Mouse (Mus musculus): ENCODE data around the gene Asb18. TPM values are rescaled to one million over a fixed set of nuclear protein-coding genes. Genes with fewer than 3 reads are reported as not detected.

Gene Asb18
- polyA plus RNA-seq, 1 experiment from 2014 or later: 0.22 TPM

DNA sequence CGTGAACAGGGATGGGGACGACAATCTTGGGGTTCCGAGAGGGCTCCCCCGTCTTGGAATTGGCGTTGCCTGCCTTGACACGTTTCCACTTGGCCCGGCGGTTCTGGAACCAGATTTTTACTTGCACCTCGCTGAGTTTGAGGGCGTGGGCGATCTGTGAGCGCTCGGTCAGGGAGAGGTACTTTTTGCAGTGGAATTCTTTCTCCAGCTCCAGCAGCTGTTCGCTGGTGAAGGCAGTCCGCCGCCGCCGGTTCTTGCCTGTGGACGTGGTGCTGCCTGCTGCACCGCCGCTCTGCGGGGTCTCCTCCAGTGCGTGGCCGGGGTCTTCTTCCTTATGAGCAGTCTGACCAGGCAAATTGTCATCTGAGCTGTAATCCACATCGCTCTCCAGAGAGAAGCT, 85.8 kb downstream of the Asb18 start:
- Histone ChIP-seq H3K36me3 (no peaks in the 10 kb centered on the region), H3K4me1 (replicated peaks) (peaks cover 98% of the 10 kb centered on the region), H3K4me3 (peak overlapping the region; percentile 77), H3K27me3 (ENCODE audit: insufficient read depth, poor library complexity, severe bottlenecking) (peaks cover 99% of the 10 kb centered on the region), H3K9me3 (no peaks in the 10 kb centered on the region), H3K27ac (peak overlapping the region; percentile 92)
- peak; percentile 63 for DNase-seq (ENCODE audit: low spot score)
- WGBS: 5% methylated on average over 25 of the region's 25 CpGs

DNA sequence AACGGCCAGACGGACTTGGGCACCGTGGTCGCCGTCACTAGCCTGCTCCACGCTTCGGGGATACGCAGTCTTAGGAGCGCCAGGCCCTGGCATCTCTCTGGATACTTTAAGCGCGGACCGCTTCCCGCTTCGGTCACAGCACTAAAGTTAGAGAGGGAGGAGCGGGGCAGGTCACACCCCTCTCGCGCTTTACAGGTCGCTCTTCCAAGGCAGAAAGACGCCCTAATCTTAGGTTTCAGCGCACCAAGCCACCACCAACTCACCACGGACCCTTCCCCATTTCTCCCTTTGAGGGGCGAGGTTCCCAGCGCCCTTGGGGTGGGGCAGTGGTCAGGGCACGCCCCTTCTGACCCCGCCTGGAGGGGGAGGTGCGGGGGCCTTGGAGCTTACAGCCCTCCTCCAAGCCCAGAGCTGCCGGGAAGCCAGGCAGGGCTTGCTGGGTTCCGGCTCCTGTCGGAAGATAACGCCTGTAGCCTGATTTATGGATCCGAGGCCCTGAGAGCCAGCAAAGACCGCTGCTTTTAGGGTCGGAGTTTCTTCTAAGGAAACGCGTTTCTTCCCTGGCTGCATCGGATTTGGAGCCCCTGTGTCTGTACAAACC, 87.3 kb downstream of the Asb18 start:
- H3K9me3 ChIP-seq: no peaks in the 10 kb centered on the region
- H3K27ac ChIP-seq: peak overlapping the region; percentile 71
- peaks cover 100% of the 10 kb centered on the region for H3K27me3 ChIP-seq (ENCODE audit: insufficient read depth, poor library complexity, severe bottlenecking)
- 1% methylated on average over 36 of the region's 36 CpGs for WGBS
- no peaks in the 10 kb centered on the region for H3K36me3 ChIP-seq
- H3K4me1 ChIP-seq (replicated peaks): peaks cover 98% of the 10 kb centered on the region
- peak; percentile 59 for DNase-seq (ENCODE audit: low spot score)
- H3K4me3 ChIP-seq: peak overlapping the region; percentile 77

DNA sequence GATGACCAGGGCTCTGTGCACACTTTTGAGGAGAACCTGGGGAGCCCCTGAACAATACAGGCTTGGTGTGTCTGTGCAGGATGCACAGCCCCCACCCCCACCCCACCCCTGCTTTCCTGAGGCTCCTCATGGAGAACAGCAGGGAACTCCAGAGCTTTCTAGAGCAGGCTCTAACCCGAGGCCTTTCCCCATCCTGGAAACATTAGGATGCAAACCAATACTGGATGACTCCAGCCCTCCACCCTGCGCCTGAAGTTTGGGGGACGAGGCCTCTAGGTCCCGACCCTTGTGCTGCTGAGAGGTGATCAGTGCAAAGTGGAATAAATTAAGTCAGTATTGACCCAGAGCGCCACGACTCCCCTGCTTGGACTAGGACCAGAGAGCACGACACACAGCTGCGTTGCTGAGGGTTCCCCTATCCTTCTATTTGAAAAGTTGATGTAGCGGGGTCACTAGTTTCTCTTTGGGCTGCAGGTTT, 87.8 kb downstream of the Asb18 start:
- peak overlapping the region; percentile 77 for H3K4me3 ChIP-seq
- H3K27me3 ChIP-seq (ENCODE audit: insufficient read depth, poor library complexity, severe bottlenecking): peaks cover 100% of the 10 kb centered on the region
- peak overlapping the region; percentile 71 for H3K27ac ChIP-seq
- 8% methylated on average over 9 of the region's 9 CpGs for WGBS
- no peak for DNase-seq (ENCODE audit: low spot score)
- no peaks in the 10 kb centered on the region for H3K9me3 ChIP-seq
- H3K36me3 ChIP-seq: no peaks in the 10 kb centered on the region
- peaks cover 98% of the 10 kb centered on the region for H3K4me1 ChIP-seq (replicated peaks)

DNA sequence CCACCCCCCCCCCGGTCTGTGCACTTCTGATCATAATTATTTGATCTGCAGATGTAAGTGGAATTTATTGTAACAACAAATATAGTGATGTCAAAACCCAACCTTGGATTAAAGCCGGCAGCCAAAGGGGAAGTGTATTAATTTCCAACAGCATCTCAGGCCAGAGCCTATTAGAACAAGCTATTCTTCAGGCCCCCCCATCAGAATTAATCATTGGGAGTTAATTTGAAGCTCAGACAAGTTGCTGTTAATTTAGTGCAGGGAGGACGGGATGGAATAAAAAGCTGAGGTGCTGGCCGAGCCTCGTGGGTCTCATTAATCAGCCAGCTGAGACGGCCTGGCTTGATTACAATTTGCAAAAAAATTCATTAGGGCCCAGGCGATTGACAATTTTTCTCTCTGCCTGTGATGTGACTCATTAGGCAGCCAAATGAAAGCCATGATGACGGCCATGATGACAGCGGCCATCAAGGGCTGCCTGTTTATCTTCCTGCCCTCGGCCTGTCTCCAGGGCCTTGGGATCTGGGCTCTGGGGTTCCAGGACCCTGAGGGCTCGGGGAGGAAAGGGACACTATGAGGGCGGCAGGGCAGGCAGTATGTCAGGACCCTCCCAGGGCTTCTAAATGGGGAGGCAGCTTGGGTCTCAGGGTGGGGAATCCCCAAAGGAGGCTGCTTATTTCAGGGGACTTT, 88.8 kb downstream of the Asb18 start:
- Histone ChIP-seq H3K27ac (no peak overlapping the region), H3K4me1 (replicated peaks) (peaks cover 93% of the 10 kb centered on the region), H3K36me3 (no peaks in the 10 kb centered on the region), H3K27me3 (ENCODE audit: insufficient read depth, poor library complexity, severe bottlenecking) (peaks cover 100% of the 10 kb centered on the region), H3K9me3 (no peaks in the 10 kb centered on the region), H3K4me3 (peak overlapping the region; percentile 77; the same call in 1 of the 2 replicates)
- no peak for DNase-seq (ENCODE audit: low spot score)
- WGBS: 19% methylated on average over 12 of the region's 12 CpGs

DNA sequence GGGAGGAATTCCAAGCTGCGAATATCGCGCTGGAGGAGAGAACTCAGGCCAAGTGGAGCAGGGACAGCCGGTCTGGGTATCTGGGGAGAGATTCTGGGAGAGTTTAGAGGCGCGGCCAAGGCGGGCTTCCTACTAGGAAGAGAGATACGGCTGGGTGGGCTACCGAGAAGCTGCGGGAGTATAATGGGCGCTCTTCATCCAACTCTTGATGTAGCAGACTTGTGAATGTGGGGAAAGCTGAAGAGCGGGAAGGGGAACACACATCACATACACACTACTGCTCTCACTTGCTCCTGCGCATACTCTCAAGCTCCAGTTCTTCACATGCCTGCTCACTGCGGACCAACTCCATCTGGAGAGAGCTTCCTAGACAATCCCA, 90.8 kb downstream of the Asb18 start:
- H3K27me3 ChIP-seq (ENCODE audit: insufficient read depth, poor library complexity, severe bottlenecking): peaks cover 100% of the 10 kb centered on the region
- H3K9me3 ChIP-seq: 0 out of 2 replicates have a peak, but pooled peaks cover 4% of the 10 kb centered on the region
- H3K4me3 ChIP-seq: peak overlapping the region; percentile 54
- H3K4me1 ChIP-seq (replicated peaks): peaks cover 73% of the 10 kb centered on the region
- no peak for DNase-seq (ENCODE audit: low spot score)
- WGBS: 10% methylated on average over 14 of the region's 14 CpGs
- H3K36me3 ChIP-seq: no peaks in the 10 kb centered on the region
- peak overlapping the region; percentile 85 for H3K27ac ChIP-seq

DNA sequence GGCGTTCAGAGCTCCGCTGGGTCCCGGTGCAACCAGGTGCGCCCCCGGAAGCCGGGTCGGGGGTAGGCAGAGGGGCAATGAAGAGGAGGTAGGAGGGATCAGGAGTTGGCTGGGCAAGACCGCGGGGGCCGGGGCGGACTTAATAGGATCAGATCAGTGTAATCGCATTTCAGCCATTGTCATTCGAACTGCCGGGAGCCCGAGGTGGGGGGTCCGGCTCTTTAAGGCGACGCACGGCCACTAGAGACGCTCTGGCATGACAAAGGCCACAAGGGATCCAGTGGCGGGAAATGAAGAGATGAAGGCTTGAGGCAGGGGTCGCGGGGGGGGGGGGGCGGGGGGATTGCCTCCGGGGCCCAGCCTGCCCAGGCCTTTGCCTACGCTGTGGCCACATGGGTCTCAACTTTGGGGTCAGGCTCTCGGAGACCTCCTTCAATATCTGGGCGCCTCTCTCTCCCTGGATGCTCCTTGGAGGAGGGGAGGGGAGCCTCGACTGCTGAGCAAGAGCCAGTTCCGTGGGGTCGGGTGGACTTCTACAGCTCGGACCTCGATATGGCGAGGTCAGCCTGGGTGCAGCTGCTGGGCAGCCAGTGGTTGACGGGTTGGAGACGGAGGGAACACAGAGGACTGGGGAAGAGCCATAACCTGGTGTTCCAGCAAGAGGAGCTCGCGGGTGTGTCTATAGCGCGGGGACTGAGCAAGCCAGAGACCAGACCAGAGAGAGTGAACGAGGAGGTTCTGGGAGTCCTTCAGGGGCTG, 91.4 kb downstream of the Asb18 start:
- peak overlapping the region; percentile 54 for H3K4me3 ChIP-seq
- 0 out of 2 replicates have a peak, but pooled peaks cover 4% of the 10 kb centered on the region for H3K9me3 ChIP-seq
- H3K36me3 ChIP-seq: no peaks in the 10 kb centered on the region
- peak overlapping the region; percentile 85 for H3K27ac ChIP-seq
- peak; percentile 70 for DNase-seq (ENCODE audit: low spot score)
- peaks cover 69% of the 10 kb centered on the region for H3K4me1 ChIP-seq (replicated peaks)
- under 1% methylated on average over 40 of the region's 41 CpGs for WGBS
- peaks cover 100% of the 10 kb centered on the region for H3K27me3 ChIP-seq (ENCODE audit: insufficient read depth, poor library complexity, severe bottlenecking)

DNA sequence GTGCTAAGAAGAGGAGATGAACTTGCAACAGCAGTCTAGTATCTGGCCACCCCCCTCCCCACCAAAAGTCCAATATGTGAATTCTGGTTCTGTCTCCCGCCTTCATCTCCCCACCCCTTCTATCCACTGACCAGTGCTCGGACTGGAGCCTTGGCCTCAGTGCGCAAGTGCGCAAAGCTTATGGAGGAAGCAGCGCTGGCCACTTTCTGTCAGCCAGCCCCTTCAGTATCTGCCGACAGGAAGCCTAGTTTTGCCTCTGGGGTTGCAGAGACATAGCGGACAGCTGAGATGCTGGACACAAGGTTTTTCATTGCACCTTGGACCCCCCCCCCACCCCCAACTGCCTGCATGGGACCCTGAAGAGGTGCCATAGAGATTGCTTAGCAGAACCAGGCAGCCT, 92.2 kb downstream of the Asb18 start:
- whole genome bisulfite sequencing: under 1% methylated on average over 7 of the region's 7 CpGs
- Histone ChIP-seq H3K36me3 (no peaks in the 10 kb centered on the region), H3K4me3 (peak overlapping the region; percentile 54), H3K27me3 (ENCODE audit: insufficient read depth, poor library complexity, severe bottlenecking) (peaks cover 100% of the 10 kb centered on the region), H3K9me3 (0 out of 2 replicates have a peak, but pooled peaks cover 4% of the 10 kb centered on the region), H3K27ac (peak overlapping the region; percentile 85), H3K4me1 (replicated peaks) (peaks cover 61% of the 10 kb centered on the region)
- DNase-seq (ENCODE audit: low spot score): peak; percentile 58

DNA sequence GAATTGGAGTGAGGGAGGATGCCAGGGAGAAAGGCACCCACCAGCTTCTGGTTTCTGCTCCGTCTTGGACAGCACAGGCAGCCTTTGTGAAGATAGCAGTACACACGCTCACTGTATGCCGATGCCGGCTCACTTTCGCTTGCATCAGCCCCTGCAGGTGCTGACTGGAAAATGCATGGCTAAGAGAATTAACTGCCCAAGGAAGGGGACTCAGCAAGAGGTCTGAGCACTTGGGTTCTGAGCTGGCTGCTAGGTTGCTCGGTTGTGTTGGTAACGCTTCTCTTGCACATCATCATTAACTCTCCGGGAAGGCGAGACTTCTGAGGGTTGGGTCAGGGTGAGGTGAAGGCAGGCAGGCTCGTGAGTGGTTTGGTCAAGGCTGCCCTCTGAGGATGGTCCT, 92.7 kb downstream of the Asb18 start:
- Histone ChIP-seq H3K4me1 (replicated peaks) (peaks cover 56% of the 10 kb centered on the region), H3K4me3 (peak overlapping the region; percentile 54; the same call in 1 of the 2 replicates), H3K27ac (peak overlapping the region; percentile 85; the same call in 1 of the 2 replicates), H3K27me3 (ENCODE audit: insufficient read depth, poor library complexity, severe bottlenecking) (peaks cover 100% of the 10 kb centered on the region), H3K36me3 (no peaks in the 10 kb centered on the region), H3K9me3 (0 out of 2 replicates have a peak, but pooled peaks cover 4% of the 10 kb centered on the region)
- DNase-seq (ENCODE audit: low spot score): no peak
- WGBS: 4% methylated on average over 10 of the region's 10 CpGs

DNA sequence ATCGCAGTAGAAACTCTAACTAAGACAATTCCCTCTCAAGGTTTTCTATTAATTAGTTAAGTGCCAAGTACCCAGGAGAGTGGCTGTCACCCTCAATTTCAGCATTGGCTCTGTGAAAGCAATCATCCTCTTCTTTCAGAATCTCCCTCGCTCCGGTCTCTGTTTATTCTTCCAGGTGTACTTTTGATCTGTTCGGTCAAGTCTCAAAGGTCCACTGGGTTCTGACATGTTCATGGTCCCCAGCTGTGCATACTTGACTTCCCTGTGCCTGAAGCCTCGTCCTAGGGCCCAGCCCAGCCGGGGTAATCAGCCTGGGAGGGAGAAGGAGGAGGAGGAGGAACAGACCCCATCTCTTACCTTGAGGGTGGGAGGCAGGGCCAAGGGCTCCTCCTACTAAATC, 95.3 kb downstream of the Asb18 start:
- DNase-seq (ENCODE audit: low spot score): no peak
- Histone ChIP-seq H3K27ac (no peak overlapping the region), H3K27me3 (ENCODE audit: insufficient read depth, poor library complexity, severe bottlenecking) (peaks cover 80% of the 10 kb centered on the region), H3K36me3 (no peaks in the 10 kb centered on the region), H3K4me1 (replicated peaks) (peaks cover 30% of the 10 kb centered on the region), H3K4me3 (no peak overlapping the region), H3K9me3 (0 out of 2 replicates have a peak, but pooled peaks cover 4% of the 10 kb centered on the region)
- 82% methylated on average over 6 of the region's 6 CpGs for WGBS

DNA sequence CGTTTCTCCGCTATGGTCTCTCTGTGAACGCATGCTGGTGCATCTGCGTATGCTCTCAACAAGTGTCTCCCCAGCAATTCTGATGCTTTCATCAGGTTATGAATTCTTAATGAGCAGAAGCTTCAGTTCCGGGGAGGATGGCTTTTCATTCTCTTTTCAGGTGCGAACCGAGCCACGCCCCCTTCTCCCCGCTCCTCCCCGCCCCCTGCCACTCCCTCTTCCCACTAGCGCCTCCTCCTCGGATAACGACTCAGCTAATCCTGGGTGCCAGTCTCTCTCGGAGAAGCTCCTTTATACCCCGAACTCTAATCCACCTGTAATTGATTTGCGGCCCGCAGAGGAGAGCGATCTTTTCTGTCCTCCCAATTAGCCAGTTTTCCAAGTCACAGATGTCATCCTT, 96.4 kb downstream of the Asb18 start:
- no peak overlapping the region for H3K27ac ChIP-seq
- H3K4me3 ChIP-seq: no peak overlapping the region
- 34% methylated on average over 18 of the region's 18 CpGs for WGBS
- H3K9me3 ChIP-seq: 0 out of 2 replicates have a peak, but pooled peaks cover 4% of the 10 kb centered on the region
- peaks cover 19% of the 10 kb centered on the region for H3K4me1 ChIP-seq (replicated peaks)
- no peaks in the 10 kb centered on the region for H3K36me3 ChIP-seq
- DNase-seq (ENCODE audit: low spot score): no peak
- H3K27me3 ChIP-seq (ENCODE audit: insufficient read depth, poor library complexity, severe bottlenecking): peaks cover 69% of the 10 kb centered on the region

DNA sequence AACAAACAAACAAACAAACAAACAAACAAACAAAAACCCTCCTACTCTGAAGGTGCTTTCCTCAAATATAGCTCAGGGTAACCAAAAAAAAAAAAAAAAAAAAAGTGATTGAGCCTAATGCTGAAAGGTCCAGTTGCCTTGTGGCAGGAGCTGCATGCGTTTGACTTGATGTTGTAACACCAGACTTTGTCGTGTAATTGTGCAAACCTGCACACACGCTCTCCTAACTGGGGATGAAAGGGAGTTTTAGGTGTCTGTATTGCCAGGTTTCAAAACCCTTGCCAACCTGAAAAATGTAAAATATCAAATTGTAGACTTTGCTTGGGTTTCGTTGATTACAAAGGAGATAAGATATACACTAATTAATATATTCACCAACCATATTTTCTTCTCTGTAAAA, 100.9 kb downstream of the Asb18 start:
- Histone ChIP-seq H3K4me3 (no peak overlapping the region), H3K27ac (no peak overlapping the region), H3K36me3 (no peaks in the 10 kb centered on the region), H3K4me1 (replicated peaks) (peaks cover 7% of the 10 kb centered on the region), H3K9me3 (0 out of 2 replicates have a peak, but pooled peaks cover under 1% of the 10 kb centered on the region), H3K27me3 (ENCODE audit: insufficient read depth, poor library complexity, severe bottlenecking) (peaks cover 38% of the 10 kb centered on the region)
- 85% methylated on average over 4 of the region's 4 CpGs for WGBS
- DNase-seq (ENCODE audit: low spot score): no peak

DNA sequence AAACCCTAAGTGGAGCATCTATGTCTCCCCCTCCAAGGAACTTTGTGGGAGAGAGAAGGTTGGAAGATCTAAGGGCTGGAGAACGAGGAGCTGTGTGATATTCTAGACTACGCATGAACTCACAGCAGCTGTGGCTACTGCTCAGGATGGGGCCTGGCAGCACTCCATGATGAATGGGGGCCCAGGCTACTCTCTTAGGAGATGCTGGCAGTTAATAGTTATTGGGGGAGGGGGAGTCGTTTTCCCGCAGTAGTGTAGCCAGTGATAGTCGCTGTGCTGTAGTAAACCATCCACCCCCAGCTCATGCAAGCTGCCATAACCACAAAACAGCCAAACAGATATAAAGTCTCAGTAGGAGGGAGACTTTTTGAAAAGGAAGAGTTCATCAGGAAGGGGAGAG, 102.1 kb downstream of the Asb18 start:
- H3K36me3 ChIP-seq: no peaks in the 10 kb centered on the region
- peaks cover 25% of the 10 kb centered on the region for H3K27me3 ChIP-seq (ENCODE audit: insufficient read depth, poor library complexity, severe bottlenecking)
- H3K4me3 ChIP-seq: no peak overlapping the region
- no peak overlapping the region for H3K27ac ChIP-seq
- no peak for DNase-seq (ENCODE audit: low spot score)
- peaks cover 2% of the 10 kb centered on the region; the same call in 1 of the 2 replicates for H3K9me3 ChIP-seq
- H3K4me1 ChIP-seq (replicated peaks): peaks cover 7% of the 10 kb centered on the region
- 46% methylated on average over 5 of the region's 5 CpGs for WGBS

All from hindbrain, embryonic 10.5 days (tissue).